Mouse (Mus musculus): ENCODE measurements around the gene Sema3b.

- no peak for TF ChIP-seq EP300 (IDR thresholded peaks at IDR 0.05; ENCODE audit: low read depth)
- no peak for TF ChIP-seq CTCF (IDR thresholded peaks at IDR 0.05; ENCODE audit: low read depth)
Observed at GRCm38 (mm10) chr9:107630576-107630975, 21.5 kb upstream of the Sema3b start.

Data from liver, embryonic 14.5 days (tissue).